Mouse (Mus musculus) neural tube, embryonic 11.5 days (tissue): Measurements from ENCODE around the gene Col23a1. TPM values are rescaled to one million over a fixed set of nuclear protein-coding genes. Genes with fewer than 3 reads are reported as not detected.
A peak's percentile ranks its signal among the peaks of the same experiment; 100 is the strongest.
"Not testable (repeated sequence)": the region's sequence is repeated elsewhere in the genome, so short reads cannot be mapped to it uniquely, and the experiment has no call there.

Source experiments
- ATAC-seq: fragments of 200-750 bp; cut with Nextera tagmentation; 2 replicates; pipeline ENCODE4 v1.8.0; 2017; ENCODE audit warnings: moderate number of reproducible peaks, mild to moderate bottlenecking, moderate TSS enrichment, moderate library complexity; ENCODE audit not compliant: insufficient read depth, low FRiP score, low TSS enrichment
- DNase-seq: peaks from one replicate; pipeline ENCODE4 v3.0.0-alpha.2; 2015; ENCODE audit warnings: low spot score
- H3K27ac ChIP-seq: fragments of 300-500 bp; sonication (generic); 2 replicates; pipeline ENCODE4 v1.5.1; 2014; ENCODE audit warnings: low read depth, mild to moderate bottlenecking, low read length
- H3K27me3 ChIP-seq: fragments of 300-500 bp; sonication (generic); 2 replicates; pipeline ENCODE4 v1.6.1; 2014; ENCODE audit warnings: mild to moderate bottlenecking, low read length, mixed read lengths; ENCODE audit not compliant: control insufficient read depth, insufficient read depth
- H3K36me3 ChIP-seq: fragments of 300-500 bp; sonication (generic); 2 replicates; pipeline ENCODE4 v1.6.1; 2014; ENCODE audit warnings: mild to moderate bottlenecking, low read length, moderate library complexity, mixed read lengths; ENCODE audit not compliant: control insufficient read depth, insufficient read depth
- H3K4me1 ChIP-seq: fragments of 300-500 bp; sonication (generic); 2 replicates; pipeline ENCODE4 v1.6.1; 2014; ENCODE audit warnings: low read length, mixed read lengths; ENCODE audit not compliant: control insufficient read depth, insufficient read depth
- H3K4me2 ChIP-seq: fragments of 300-500 bp; sonication (generic); 2 replicates; pipeline ENCODE4 v1.6.1; 2014; ENCODE audit warnings: low read depth, mild to moderate bottlenecking, moderate library complexity
- H3K4me3 ChIP-seq: fragments of 300-500 bp; sonication (generic); 2 replicates; pipeline ENCODE4 v1.5.1; 2014; ENCODE audit warnings: low read depth, low read length
- H3K9ac ChIP-seq: fragments of 300-500 bp; sonication (generic); 2 replicates; pipeline ENCODE4 v1.6.1; 2014; ENCODE audit warnings: mild to moderate bottlenecking, low read length
- H3K9me3 ChIP-seq: fragments of 300-500 bp; sonication (generic); 2 replicates; pipeline ENCODE4 v1.6.1; 2016; ENCODE audit warnings: low read length; ENCODE audit not compliant: control insufficient read depth
- WGBS: fragments of 180-500 bp; shearing (Covaris S2); extraction: QIAGEN DNeasy Blood & Tissue Kit; methylation state at CpG from one replicate; pipeline ENCODE4 v1.1.7; 2014; 5-methylcytosine and 5-hydroxymethylcytosine counted together
- polyA plus RNA-seq: library from polyadenylated mRNA; unstranded; fragments of >200 nt; fragmentation: Nextera tagmentation; extraction: Ambion mirVana; gene quantifications from 2 replicates; pipeline ENCODE4 v1.2.1, GENCODE M21; 2014

Gene Col23a1
- polyA plus RNA-seq, 1 experiment from 2014 or later = 10.9 TPM

GRCm38 (mm10) chr11:51597553-51597952, 307.8 kb downstream of the Col23a1 start:
- no peak overlapping the region for H3K27ac ChIP-seq
- 83% methylated on average over 2 of the region's 2 CpGs for WGBS
- no peak for ATAC-seq
- H3K9me3 ChIP-seq = no peaks in the 10 kb centered on the region
- no peak overlapping the region for H3K9ac ChIP-seq
- H3K4me2 ChIP-seq = no peak overlapping the region
- no peaks in the 10 kb centered on the region for H3K27me3 ChIP-seq
- H3K36me3 ChIP-seq = peaks cover 61% of the 10 kb centered on the region
- H3K4me1 ChIP-seq = no peaks in the 10 kb centered on the region
- no peak overlapping the region for H3K4me3 ChIP-seq
- no peak for DNase-seq

DNA sequence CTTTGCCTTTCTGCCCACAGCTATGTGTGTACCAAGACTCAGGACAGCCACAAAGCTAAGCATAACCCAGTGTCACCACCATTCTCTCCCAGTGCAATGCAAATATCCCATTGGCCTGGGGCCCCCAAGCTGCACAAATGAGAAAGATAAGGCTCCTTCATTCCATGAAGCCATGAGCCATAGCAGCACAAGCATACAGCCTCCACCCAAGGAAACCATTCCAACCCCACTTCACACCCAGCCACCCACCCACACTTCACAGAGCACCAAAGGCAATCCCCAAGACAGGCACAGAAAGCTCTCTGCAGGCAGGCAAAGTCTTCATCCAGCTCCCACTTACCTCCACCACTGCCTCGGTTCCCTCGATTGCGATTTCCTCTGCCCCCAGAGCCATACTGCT, 312.5 kb downstream of the Col23a1 start:
- H3K9me3 ChIP-seq = no peaks in the 10 kb centered on the region
- peaks cover 47% of the 10 kb centered on the region for H3K36me3 ChIP-seq
- no peak overlapping the region for H3K4me3 ChIP-seq
- ATAC-seq (no peak), DNase-seq (no peak)
- H3K9ac ChIP-seq = no peak overlapping the region
- H3K27me3 ChIP-seq = no peaks in the 10 kb centered on the region
- H3K4me2 ChIP-seq = no peak overlapping the region
- H3K27ac ChIP-seq = no peak overlapping the region
- WGBS = 90% methylated on average over 3 of the region's 3 CpGs
- peaks cover 14% of the 10 kb centered on the region for H3K4me1 ChIP-seq

GRCm38 (mm10) chr11:51605602-51606446, 316.1 kb downstream of the Col23a1 start:
- Histone ChIP-seq H3K4me2 (peak overlapping the region; percentile 70), H3K9me3 (no peaks in the 10 kb centered on the region), H3K36me3 (peaks cover 23% of the 10 kb centered on the region), H3K4me1 (peaks cover 14% of the 10 kb centered on the region), H3K27me3 (no peaks in the 10 kb centered on the region), H3K9ac (peak overlapping the region; percentile 100), H3K4me3 (peak overlapping the region; percentile 93), H3K27ac (peak overlapping the region; percentile 96)
- peak; percentile 32 for ATAC-seq
- WGBS = under 1% methylated on average over 69 of the region's 81 CpGs
- DNase-seq = peak; percentile 81

DNA sequence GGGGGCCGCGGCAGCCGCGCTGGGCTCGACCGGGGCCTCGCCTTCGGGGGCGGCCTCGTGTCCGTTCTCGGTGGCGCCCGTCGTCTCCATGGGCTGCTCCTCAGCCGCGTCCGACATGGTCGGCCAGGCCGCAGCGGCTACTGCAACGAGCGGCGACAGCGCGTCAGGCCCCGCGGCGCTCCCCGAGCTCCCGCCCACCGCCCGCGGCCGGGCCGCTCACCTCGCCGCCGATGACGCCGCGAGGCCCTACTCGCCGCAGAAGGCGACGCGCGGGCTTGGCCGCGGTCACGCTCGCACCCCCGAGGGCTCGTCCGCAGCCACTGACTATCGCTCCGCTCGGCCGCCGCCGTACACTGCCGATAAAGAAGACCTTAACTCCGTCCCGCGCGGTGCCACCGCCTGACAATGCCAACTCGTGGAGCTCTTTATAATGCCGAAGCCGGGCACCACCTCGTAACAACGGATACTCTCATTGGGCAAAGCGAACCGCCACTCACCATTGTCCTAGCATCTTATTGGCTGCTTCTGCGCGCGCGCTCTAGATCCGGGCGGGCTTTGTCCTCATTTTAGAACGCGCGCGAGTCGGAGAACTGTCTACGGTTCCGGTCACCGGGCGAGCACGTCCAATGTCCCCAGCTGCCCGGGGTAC, 316.9 kb downstream of the Col23a1 start, which contains the start of gene Hnrnpab:
Gene Hnrnpab (minus strand): TSS at position 401 of the 649 bp plus-strand sequence.
- DNase-seq (peak; percentile 98), ATAC-seq (peak; percentile 94)
- Histone ChIP-seq H3K4me3 (peak within 1 kb of the TSS; percentile 93), H3K4me2 (peak within 1 kb of the TSS; percentile 77), H3K9ac (peak within 1 kb of the TSS; percentile 100), H3K27me3 (no peaks in the 10 kb centered on the region), H3K27ac (peak within 1 kb of the TSS; percentile 96), H3K36me3 (peaks cover 17% of the 10 kb centered on the region), H3K4me1 (peaks cover 14% of the 10 kb centered on the region), H3K9me3 (no peaks in the 10 kb centered on the region)
- under 1% methylated on average over 89 of the region's 91 CpGs for WGBS

- ATAC-seq (peak; percentile 62), DNase-seq (no peak)
- Histone ChIP-seq H3K9me3 (no peaks in the 10 kb centered on the region), H3K4me2 (peak overlapping the region; percentile 77), H3K27me3 (no peaks in the 10 kb centered on the region), H3K9ac (peak overlapping the region; percentile 100), H3K4me3 (peak overlapping the region; percentile 93), H3K27ac (peak overlapping the region; percentile 96), H3K4me1 (peaks cover 14% of the 10 kb centered on the region), H3K36me3 (peaks cover 10% of the 10 kb centered on the region)
- 14% methylated on average over 15 of the region's 15 CpGs for WGBS
These were observed 317.5 kb downstream of the Col23a1 start for GRCm38 (mm10) chr11:51607096-51607738.

- DNase-seq = no peak
- no peak overlapping the region for H3K4me3 ChIP-seq
- WGBS = 87% methylated on average over 3 of the region's 3 CpGs
These were observed 319.7 kb downstream of the Col23a1 start for GRCm38 (mm10) chr11:51609266-51609909.

GRCm38 (mm10) chr11:51609940-51610339, 320.2 kb downstream of the Col23a1 start:
- not testable (repeated sequence) for H3K4me2 ChIP-seq, H3K9ac ChIP-seq, H3K36me3 ChIP-seq, H3K27me3 ChIP-seq, H3K9me3 ChIP-seq, H3K27ac ChIP-seq, H3K4me3 ChIP-seq, DNase-seq, ATAC-seq, H3K4me1 ChIP-seq
- WGBS = 91% methylated on average over 5 of the region's 5 CpGs

More at GRCm38 (mm10) chr11:51609266-51609909, 319.7 kb downstream of the Col23a1 start:
- Histone ChIP-seq H3K4me2 (no peak overlapping the region), H3K27ac (no peak overlapping the region), H3K36me3 (peaks cover 1% of the 10 kb centered on the region; the same call in 1 of the 2 replicates), H3K9me3 (no peaks in the 10 kb centered on the region), H3K27me3 (no peaks in the 10 kb centered on the region), H3K9ac (no peak overlapping the region), H3K4me1 (peaks cover 7% of the 10 kb centered on the region)
- no peak for ATAC-seq

- H3K4me1 ChIP-seq = no peaks in the 10 kb centered on the region
- H3K9me3 ChIP-seq = no peaks in the 10 kb centered on the region
- no peak for DNase-seq
- no peak for ATAC-seq
- no peaks in the 10 kb centered on the region for H3K27me3 ChIP-seq
- no peaks in the 10 kb centered on the region for H3K36me3 ChIP-seq
- no peak overlapping the region for H3K4me2 ChIP-seq
- no peak overlapping the region for H3K4me3 ChIP-seq
- H3K9ac ChIP-seq = no peak overlapping the region
- WGBS = 83% methylated on average over 8 of the region's 8 CpGs
- no peak overlapping the region for H3K27ac ChIP-seq
These were observed 324.5 kb downstream of the Col23a1 start for GRCm38 (mm10) chr11:51614256-51614655.
